Mouse (Mus musculus) thymus, postnatal 14 days (tissue): Measurements from ENCODE around the gene Ldhc.
"Not testable (repeated sequence)": the region's sequence is repeated elsewhere in the genome, so short reads cannot be mapped to it uniquely, and the experiment has no call there.

Experiments used
- DNase-seq: peaks from one replicate; pipeline ENCODE4 v3.0.0; 2021

Gene Ldhc

GRCm38 (mm10) chr7:46843576-46843975 lies 17.4 kb upstream of the Ldhc start:
- no peak for DNase-seq

- peak; percentile 95 for DNase-seq
Observed at GRCm38 (mm10) chr7:46845211-46845977, 15.6 kb upstream of the Ldhc start.

- peak; percentile 70 for DNase-seq
Observed at GRCm38 (mm10) chr7:46845978-46846485, 15.0 kb upstream of the Ldhc start.

- peak; percentile 84 for DNase-seq
Observed at GRCm38 (mm10) chr7:46846486-46847244, 14.3 kb upstream of the Ldhc start.

GRCm38 (mm10) chr7:46849287-46849686 lies 11.7 kb upstream of the Ldhc start:
- no peak for DNase-seq

GRCm38 (mm10) chr7:46851026-46851425 lies 10.0 kb upstream of the Ldhc start:
- DNase-seq: no peak

GRCm38 (mm10) chr7:46852666-46853065 lies 8.3 kb upstream of the Ldhc start:
- DNase-seq: no peak

- DNase-seq: no peak
Observed at GRCm38 (mm10) chr7:46853365-46853764, 7.6 kb upstream of the Ldhc start.

- DNase-seq: no peak
Observed at GRCm38 (mm10) chr7:46855866-46856560, 5.0 kb upstream of the Ldhc start.

- DNase-seq: no peak
Observed at GRCm38 (mm10) chr7:46857436-46857835, 3.6 kb upstream of the Ldhc start.

- DNase-seq: no peak
Observed at GRCm38 (mm10) chr7:46859031-46859430, 2.0 kb upstream of the Ldhc start.

- DNase-seq: no peak
Observed at GRCm38 (mm10) chr7:46871988-46872387, 11.0 kb downstream of the Ldhc start.

- no peak for DNase-seq
Observed at GRCm38 (mm10) chr7:46876841-46877240, 15.8 kb downstream of the Ldhc start.

GRCm38 (mm10) chr7:46877255-46877654 lies 16.3 kb downstream of the Ldhc start:
- DNase-seq: no peak

GRCm38 (mm10) chr7:46879851-46880250 lies 18.8 kb downstream of the Ldhc start:
- no peak for DNase-seq

GRCm38 (mm10) chr7:46880992-46881391 lies 20.0 kb downstream of the Ldhc start:
- no peak for DNase-seq

- not testable (repeated sequence) for DNase-seq
Observed at GRCm38 (mm10) chr7:46881941-46882340, 20.9 kb downstream of the Ldhc start.

- DNase-seq: no peak
Observed at GRCm38 (mm10) chr7:46883304-46883703, 22.3 kb downstream of the Ldhc start.

- DNase-seq: no peak
Observed at GRCm38 (mm10) chr7:46895511-46895910, 34.5 kb downstream of the Ldhc start.

- peak; percentile 33 for DNase-seq
Observed at GRCm38 (mm10) chr7:46899343-46899742, 38.3 kb downstream of the Ldhc start.

- no peak for DNase-seq
Observed at GRCm38 (mm10) chr7:46911250-46911649, 50.2 kb downstream of the Ldhc start.

- no peak for DNase-seq
Observed at GRCm38 (mm10) chr7:46916376-46916775, 55.4 kb downstream of the Ldhc start.

GRCm38 (mm10) chr7:46918678-46919371 lies 57.8 kb downstream of the Ldhc start:
- DNase-seq: no peak
